ENCODE assay signal across 20 mouse cellular contexts in genomic region chr1:127673221-127674050, GRCm38 (mm10). TPM values are rescaled to one million over a fixed set of nuclear protein-coding genes. Genes with fewer than 3 reads are reported as not detected.
DNase-seq lines count a peak whose midpoint lies in the region; ATAC-seq and TF ChIP-seq lines count a peak whose summit lies in the region.
"Had no signal": no experiment of that assay in that cellular context is flagged by ENCODE, and none has a peak within 500 bp of the region (broad histone marks: within the 10 kb centered on the region; RNA-seq: fewer than 3 reads in every experiment).

No protein-coding gene starts in this region.

- no peak overlapping the region for H3K9ac ChIP-seq in neural tube, embryonic 13.5 days
- H3K9ac ChIP-seq: embryonic facial prominence, embryonic 15.5 days had no signal

- no peak for TF ChIP-seq CTCF in spleen, adult 2 months (IDR thresholded peaks at IDR 0.05; ENCODE audit: extremely low read depth, insufficient read depth, insufficient read length, insufficient replicate concordance)
- no peak for TF ChIP-seq CTCF in left cerebral cortex, adult 2 months (IDR thresholded peaks at IDR 0.05)

- DNase-seq in cerebellum, adult 9-10 months = peak; percentile 26
- DNase-seq in cerebellum, adult 11-12 months = no peak
- peak in 1 of 2 experiments; percentile 39 for DNase-seq in spleen, adult 2 months (ENCODE audit: low read depth in 1 of 2, low spot score in 2 of 2)
- no peak for DNase-seq in spleen, postnatal 14 days (ENCODE audit: low spot score in 2 of 2)
- no peak for DNase-seq in left cerebral cortex, adult 2 months (ENCODE audit: extremely low spot score in 1 of 2, low spot score in 2 of 2)
- DNase-seq in embryo, embryonic 10 days (ENCODE audit: low spot score) = no peak
- DNase-seq in kidney, postnatal 25 days = no peak
- DNase-seq: cerebellum, adult 11 months; gastrocnemius, postnatal 25 days; heart, postnatal 36 days; right cerebral cortex, adult 18-20 months had no signal

- peaks cover 14% of the 10 kb centered on the region for H3K4me1 ChIP-seq in spleen, adult 2 months (ENCODE audit: control insufficient read depth, insufficient read depth, insufficient read length)
- peaks cover 28% of the 10 kb centered on the region for H3K4me1 ChIP-seq in neural tube, embryonic 13.5 days (replicated peaks)

- no peak for TF ChIP-seq POLR2A in spleen, adult 2 months (IDR thresholded peaks at IDR 0.05; ENCODE audit: low read depth, low read length)

- H3K4me3 ChIP-seq in spleen, adult 2 months (ENCODE audit: extremely low read depth, insufficient read depth, insufficient read length) = no peak overlapping the region
- H3K4me3 ChIP-seq in neural tube, embryonic 13.5 days = no peak overlapping the region
- no peak overlapping the region for H3K4me3 ChIP-seq in left cerebral cortex, adult 2 months
- H3K4me3 ChIP-seq: embryonic facial prominence, embryonic 15.5 days; heart, embryonic 10.5 days had no signal

- intact Hi-C loops in left cerebral cortex, adult 2 months (cut with DNase I) = no loop called here

- peak overlapping the region; percentile 48; the same call in 1 of the 2 replicates for H3K27ac ChIP-seq in spleen, adult 2 months (ENCODE audit: insufficient read depth, low read length)
- H3K27ac ChIP-seq in neural tube, embryonic 13.5 days (replicated peaks) = no peak overlapping the region
- no peak overlapping the region for H3K27ac ChIP-seq in left cerebral cortex, adult 2 months
- H3K27ac ChIP-seq: embryonic facial prominence, embryonic 15.5 days; heart, embryonic 10.5 days had no signal

- no peaks in the 10 kb centered on the region; the same call in 1 of the 2 replicates for H3K27me3 ChIP-seq in spleen, adult 2 months (ENCODE audit: control insufficient read depth, insufficient read depth, low read length)
- peaks cover 70% of the 10 kb centered on the region for H3K27me3 ChIP-seq in neural tube, embryonic 13.5 days

- H3K4me2 ChIP-seq in neural tube, embryonic 13.5 days = peak overlapping the region; percentile 69
- H3K4me2 ChIP-seq: embryonic facial prominence, embryonic 15.5 days had no signal

- H3K36me3 ChIP-seq in spleen, adult 2 months (ENCODE audit: control insufficient read depth, insufficient read depth, low read length) = peaks cover 5% of the 10 kb centered on the region; the same call in 1 of the 2 replicates
- no peaks in the 10 kb centered on the region for H3K36me3 ChIP-seq in neural tube, embryonic 13.5 days
- H3K36me3 ChIP-seq: embryonic facial prominence, embryonic 15.5 days had no signal

- WGBS in spleen, adult 2 months = 43% methylated on average over 10 of the region's 10 CpGs
- WGBS in neural tube, embryonic 13.5 days = 73% methylated on average over 10 of the region's 10 CpGs

- H3K9me3 ChIP-seq in neural tube, embryonic 13.5 days = no peaks in the 10 kb centered on the region
- H3K9me3 ChIP-seq: embryonic facial prominence, embryonic 15.5 days; heart, embryonic 10.5 days had no signal

- no peak for ATAC-seq in neural tube, embryonic 13.5 days (ENCODE audit: low read depth)
- ATAC-seq: inflammation-experienced regulatory T-cells, adult 6 months; Patski had no signal

RNA-seq across cellular contexts. Expression of gene Tmem163, which starts 5.9 kb away (rescaled TPM):
- polyA plus RNA-seq in spleen, adult 2 months (2012; rRNA removed) = 10.6 and 17.5 TPM in 2 replicates
- 60.0 and 66.2 TPM in 2 replicates for polyA plus RNA-seq in neural tube, embryonic 13.5 days (2015; fragmentation: Nextera tagmentation; extraction: Ambion mirVana)
- 10 to 100 TPM; 18.0 to 20.0 TPM for total RNA-seq in left cerebral cortex, adult 2 months (2021)
- total RNA-seq: gastrocnemius, postnatal 25 days had no signal
- polyA plus RNA-seq: Patski had no signal

RNA-seq across cellular contexts. Expression of gene Acmsd, which starts 55.8 kb away (rescaled TPM):
- polyA plus RNA-seq in spleen, adult 2 months (2012; rRNA removed) = 0.26 and 0.43 TPM in 2 replicates
- 0.18 TPM in 1 of 2 replicates, not detected in the other for polyA plus RNA-seq in neural tube, embryonic 13.5 days (2015; fragmentation: Nextera tagmentation; extraction: Ambion mirVana)
- total RNA-seq in left cerebral cortex, adult 2 months (2021) = not detected
- total RNA-seq: gastrocnemius, postnatal 25 days; left cerebral cortex, adult 18-20 months had no signal
- polyA plus RNA-seq: frontal cortex, adult 2 months; inflammation-experienced regulatory T-cells, adult 6 months; kidney, embryonic 14.5 days; Patski; thymus, postnatal 0 days had no signal
